Comparison of ENCODE assay signal across 21 mouse cellular contexts in the genomic region with DNA sequence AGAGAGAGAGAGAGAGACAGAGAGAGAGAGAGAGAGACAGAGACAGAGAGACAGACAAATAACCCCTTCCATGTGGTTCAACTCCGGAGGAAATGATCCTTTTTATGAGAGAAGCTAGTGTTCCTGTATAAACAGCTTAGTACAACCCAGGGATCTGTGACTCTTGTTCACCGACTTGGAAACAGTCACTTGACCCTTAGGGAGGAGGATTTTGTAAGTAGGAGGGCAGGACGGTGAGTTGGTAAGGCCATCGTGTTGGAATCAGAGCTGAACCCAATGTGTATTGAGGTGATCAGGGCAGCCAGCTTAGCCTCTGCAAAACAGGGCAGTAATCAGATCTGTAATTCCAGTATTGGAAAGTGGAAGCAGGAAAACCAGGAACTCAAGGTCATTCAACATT. TPM values are rescaled to one million over a fixed set of nuclear protein-coding genes. Genes with fewer than 3 reads are reported as not detected.
DNase-seq lines count a peak whose midpoint lies in the region; ATAC-seq and TF ChIP-seq lines count a peak whose summit lies in the region.
"Had no signal": no experiment of that assay in that cellular context is flagged by ENCODE, and none has a peak within 500 bp of the region (broad histone marks: within the 10 kb centered on the region; RNA-seq: fewer than 3 reads in every experiment).

No protein-coding gene starts in this region.

- no peak overlapping the region for H3K4me2 ChIP-seq in kidney, embryonic 15.5 days
- no peak overlapping the region for H3K4me2 ChIP-seq in kidney, postnatal 0 days (ENCODE audit: low read length)
- H3K4me2 ChIP-seq: embryonic facial prominence, embryonic 13.5 days; embryonic facial prominence, embryonic 15.5 days; forebrain, embryonic 13.5 days; forebrain, embryonic 15.5 days had no signal

- peak; percentile 77 for ATAC-seq in kidney, embryonic 15.5 days (replicated peaks; ENCODE audit: low FRiP score)
- ATAC-seq in kidney, postnatal 0 days (replicated peaks; ENCODE audit: low FRiP score, low read depth), result peak; percentile 40; the same call in 1 of the 2 replicates
- ATAC-seq: forebrain, embryonic 13.5 days; forebrain, embryonic 15.5 days; forebrain, postnatal 0 days had no signal

- no peak for TF ChIP-seq CTCF in kidney, postnatal 0 days (IDR thresholded peaks at IDR 0.05; ENCODE audit: low read depth)

- no peaks in the 10 kb centered on the region for H3K36me3 ChIP-seq in kidney, embryonic 15.5 days
- H3K36me3 ChIP-seq in kidney, postnatal 0 days (ENCODE audit: insufficient read depth, low read length), result no peaks in the 10 kb centered on the region
- no peaks in the 10 kb centered on the region for H3K36me3 ChIP-seq in embryonic facial prominence, embryonic 10.5 days (replicated peaks)
- H3K36me3 ChIP-seq: embryonic facial prominence, embryonic 13.5 days; embryonic facial prominence, embryonic 15.5 days; forebrain, embryonic 15.5 days had no signal

- H3K9me3 ChIP-seq in kidney, embryonic 15.5 days (replicated peaks), result no peaks in the 10 kb centered on the region
- no peaks in the 10 kb centered on the region for H3K9me3 ChIP-seq in kidney, postnatal 0 days (replicated peaks; ENCODE audit: low read length)
- H3K9me3 ChIP-seq in embryonic facial prominence, embryonic 10.5 days, result no peaks in the 10 kb centered on the region
- H3K9me3 ChIP-seq: embryonic facial prominence, embryonic 13.5 days; embryonic facial prominence, embryonic 15.5 days; forebrain, embryonic 13.5 days; forebrain, embryonic 15.5 days had no signal

- no peak for DNase-seq in kidney, adult 11 months
- DNase-seq in kidney, postnatal 0 days (ENCODE audit: low spot score), result peak; percentile 88
- DNase-seq in kidney, postnatal 10 days, result no peak
- peak; percentile 66 for DNase-seq in fat pad, adult 2 months (ENCODE audit: extremely low read depth, low read depth, low spot score)
- DNase-seq in embryonic facial prominence, embryonic 10.5 days (ENCODE audit: low spot score), result no peak
- no peak for DNase-seq in yolk sac, embryonic 10.5 days (ENCODE audit: low spot score)
- DNase-seq: adrenal gland, adult 2 months; adrenal gland, postnatal 10 days; adrenal gland, postnatal 25 days; cerebellum, adult 11-12 months; cerebellum, adult 2 months; cerebellum, adult 9-10 months; cerebellum, postnatal 10 days; cerebellum, postnatal 25 days; forebrain, postnatal 0 days had no signal

- WGBS in kidney, embryonic 15.5 days, result 15% methylated on average over 4 of the region's 4 CpGs
- whole genome bisulfite sequencing in kidney, postnatal 0 days, result 18% methylated on average over 4 of the region's 4 CpGs
- 66% methylated on average over 4 of the region's 4 CpGs for WGBS in embryonic facial prominence, embryonic 10.5 days

- no peak overlapping the region for H3K9ac ChIP-seq in kidney, embryonic 15.5 days
- no peak overlapping the region for H3K9ac ChIP-seq in kidney, postnatal 0 days (ENCODE audit: low read depth, low read length)
- H3K9ac ChIP-seq: embryonic facial prominence, embryonic 13.5 days; embryonic facial prominence, embryonic 15.5 days; forebrain, embryonic 13.5 days; forebrain, embryonic 15.5 days; forebrain, postnatal 0 days had no signal

- H3K27me3 ChIP-seq in kidney, embryonic 15.5 days, result no peaks in the 10 kb centered on the region
- no peaks in the 10 kb centered on the region for H3K27me3 ChIP-seq in kidney, postnatal 0 days (ENCODE audit: insufficient read depth, low read length)
- no peaks in the 10 kb centered on the region for H3K27me3 ChIP-seq in embryonic facial prominence, embryonic 10.5 days (replicated peaks; ENCODE audit: low read depth, poor library complexity, severe bottlenecking)
- H3K27me3 ChIP-seq: embryonic facial prominence, embryonic 13.5 days; embryonic facial prominence, embryonic 15.5 days; forebrain, embryonic 15.5 days had no signal

- 0 out of 2 replicates have a peak overlapping the region, but pooled peaks have one; percentile 45 for H3K27ac ChIP-seq in kidney, embryonic 15.5 days
- H3K27ac ChIP-seq in kidney, postnatal 0 days, result no peak overlapping the region
- H3K27ac ChIP-seq in embryonic facial prominence, embryonic 10.5 days (replicated peaks), result no peak overlapping the region
- H3K27ac ChIP-seq: embryonic facial prominence, embryonic 13.5 days; embryonic facial prominence, embryonic 15.5 days; forebrain, embryonic 13.5 days; forebrain, embryonic 15.5 days had no signal

- no peak overlapping the region for H3K4me3 ChIP-seq in kidney, embryonic 15.5 days (replicated peaks)
- no peak overlapping the region for H3K4me3 ChIP-seq in kidney, postnatal 0 days (replicated peaks; ENCODE audit: low read depth, low read length)
- H3K4me3 ChIP-seq in embryonic facial prominence, embryonic 10.5 days, result no peak overlapping the region
- H3K4me3 ChIP-seq: embryonic facial prominence, embryonic 13.5 days; embryonic facial prominence, embryonic 15.5 days; erythroblast, embryonic 14.5 days; forebrain, embryonic 13.5 days; forebrain, embryonic 15.5 days had no signal

- H3K4me1 ChIP-seq in kidney, embryonic 15.5 days, result peaks cover 10% of the 10 kb centered on the region
- H3K4me1 ChIP-seq in kidney, postnatal 0 days (replicated peaks; ENCODE audit: insufficient read depth, low read length), result peaks cover 9% of the 10 kb centered on the region
- 0 out of 2 replicates have a peak, but pooled peaks cover 6% of the 10 kb centered on the region for H3K4me1 ChIP-seq in embryonic facial prominence, embryonic 10.5 days
- H3K4me1 ChIP-seq: embryonic facial prominence, embryonic 13.5 days; embryonic facial prominence, embryonic 15.5 days; forebrain, embryonic 13.5 days; forebrain, embryonic 15.5 days had no signal

RNA-seq across cellular contexts. Expression of gene Dagla, which starts 12.3 kb away (rescaled TPM):
- polyA plus RNA-seq in kidney, embryonic 15.5 days (2015; fragmentation: Nextera tagmentation; extraction: Ambion mirVana), result 3.1 and 3.7 TPM in 2 replicates
- polyA plus RNA-seq in kidney, postnatal 0 days (2015; fragmentation: Nextera tagmentation; extraction: Ambion mirVana), result 2.0 and 2.2 TPM in 2 replicates
- 2.2 and 2.4 TPM in 2 replicates for polyA plus RNA-seq in embryonic facial prominence, embryonic 10.5 days (2016; fragmentation: Nextera tagmentation; extraction: Ambion mirVana)

Comparison
In these comparisons a context has a peak if more than half of its experiments do, and no peak if none do; other contexts are left out.
1. DNase-seq: peak in kidney, postnatal 0 days (single experiment) and fat pad, adult 2 months (single experiment); none in kidney, adult 11 months (single experiment), kidney, postnatal 10 days (single experiment), embryonic facial prominence, embryonic 10.5 days (single experiment) and yolk sac, embryonic 10.5 days (single experiment).